Mouse (Mus musculus) cerebellum, adult 2 months (tissue): Measurements from ENCODE around the gene Ski.

Experiments used
- CTCF ChIP-seq: fragments of 200-500 bp; IDR thresholded peaks from 2 replicates; pipeline ENCODE4 v1.5.1; 2011; ENCODE audit warnings: low read depth, mild to moderate bottlenecking, control low read depth, low read length, moderate library complexity, borderline replicate concordance; ENCODE audit not compliant: insufficient read depth
- POLR2A ChIP-seq: fragments of 200-500 bp; IDR thresholded peaks from 2 replicates; pipeline ENCODE4 v1.6.1; 2011; ENCODE audit warnings: low read length, control low read depth, borderline replicate concordance; ENCODE audit not compliant: insufficient read depth

DNA sequence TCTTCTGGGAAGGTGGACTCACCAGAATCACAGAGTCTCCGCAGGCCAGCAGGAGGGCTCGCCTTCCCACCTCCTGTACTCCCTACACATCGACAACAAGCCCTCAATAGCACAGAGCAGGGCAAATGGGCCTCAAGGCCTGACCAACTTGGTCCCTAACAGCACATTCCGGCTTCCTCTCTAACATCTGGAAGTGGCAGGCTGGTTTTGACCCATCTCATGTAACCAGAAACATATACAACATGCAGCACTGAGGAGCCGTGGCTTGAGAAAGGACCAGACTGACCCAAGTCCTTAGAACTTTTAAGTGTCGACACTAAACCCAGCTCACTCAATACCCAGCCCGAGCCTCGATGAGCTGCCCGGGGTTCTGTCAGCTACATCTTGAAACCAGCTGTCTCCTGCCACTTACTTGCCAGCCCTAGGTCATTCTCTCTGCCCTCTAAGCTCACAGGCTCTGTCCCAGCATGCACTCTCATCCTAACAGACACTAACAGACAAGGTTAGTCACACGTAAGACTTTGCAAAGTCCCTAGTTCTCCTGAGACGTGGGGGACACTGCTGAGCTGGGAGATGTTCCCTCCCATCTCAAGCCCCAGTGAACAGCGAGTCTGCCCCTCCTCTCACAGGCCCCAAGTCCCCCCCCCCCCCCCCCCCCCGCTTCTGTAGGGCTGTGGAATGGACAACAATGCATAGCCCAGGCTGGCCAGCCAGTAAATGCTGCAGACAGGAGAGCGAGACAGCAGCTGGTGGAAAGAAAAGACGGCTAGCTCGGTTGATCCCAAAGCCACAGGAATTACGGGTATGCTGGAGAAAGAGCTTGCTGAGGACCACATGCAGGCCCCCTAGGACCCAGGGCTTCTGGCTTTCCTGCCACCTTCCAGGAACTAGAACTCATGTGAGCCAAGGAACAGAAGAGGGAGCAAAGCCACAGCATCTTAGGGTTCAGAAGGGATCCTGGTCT is 48.3 kb downstream of the Ski start:
- TF ChIP-seq CTCF: no peak
- no peak for TF ChIP-seq POLR2A
